Mouse (Mus musculus) liver, embryonic 13.5 days (tissue): ENCODE data around the gene Emx1. TPM values are rescaled to one million over a fixed set of nuclear protein-coding genes. Genes with fewer than 3 reads are reported as not detected.

Experiments used
- polyA plus RNA-seq: library from polyadenylated mRNA; unstranded; fragments of >200 nt; fragmentation: Nextera tagmentation; extraction: Ambion mirVana; gene quantifications from 2 replicates; pipeline ENCODE4 v1.2.1, GENCODE M21; 2015

Gene Emx1
- polyA plus RNA-seq, 1 experiment from 2014 or later = not detected

Other genes starting within 250 kb of the Emx1 start
- 3.0 and 3.8 TPM in 2 replicates for gene Exoc6b, start 117.9 kb upstream of the Emx1 start, polyA plus RNA-seq
- 29.5 and 30.7 TPM in 2 replicates for gene Spr, start 49.7 kb upstream of the Emx1 start, polyA plus RNA-seq
- 1.9 and 2.1 TPM in 2 replicates for gene Sfxn5, start 146.0 kb downstream of the Emx1 start, polyA plus RNA-seq
- gene Rab11fip5, start 187.2 kb downstream of the Emx1 start, polyA plus RNA-seq = 0.61 and 0.71 TPM in 2 replicates
- gene Noto, start 236.4 kb downstream of the Emx1 start, polyA plus RNA-seq = not detected in 2 replicates
- 31.6 and 33.7 TPM in 2 replicates for gene Smyd5, start 244.6 kb downstream of the Emx1 start, polyA plus RNA-seq